Mouse (Mus musculus): Measurements from ENCODE around the gene Lancl2.

Gene Lancl2

GRCm38 (mm10) chr6:57702376-57702742 is at the start of gene Lancl2:
Gene Lancl2, plus strand, starts transcription at chr6:57702540.
- under 1% methylated on average over 10 of the region's 10 CpGs for WGBS

- 82% methylated on average over 4 of the region's 4 CpGs for whole genome bisulfite sequencing
Measured at GRCm38 (mm10) chr6:57661295-57661694, 41.0 kb upstream of the Lancl2 start.

- 70% methylated on average over 1 of the region's 1 CpGs for WGBS
Measured at GRCm38 (mm10) chr6:57684156-57684555, 18.2 kb upstream of the Lancl2 start.

- under 1% methylated on average over 52 of the region's 52 CpGs for whole genome bisulfite sequencing
Measured at GRCm38 (mm10) chr6:57691467-57692261, 10.7 kb upstream of the Lancl2 start, which contains the start of gene Pyurf. Gene Pyurf, minus strand, starts transcription at chr6:57692078.

GRCm38 (mm10) chr6:57693116-57693515 is 9.2 kb upstream of the Lancl2 start:
- WGBS, result 94% methylated on average over 3 of the region's 3 CpGs

GRCm38 (mm10) chr6:57701686-57702085 is 654 bp upstream of the Lancl2 start:
- 41% methylated on average over 4 of the region's 4 CpGs for WGBS

- under 1% methylated on average over 59 of the region's 59 CpGs for WGBS
Measured at GRCm38 (mm10) chr6:57702743-57703499, 581 bp downstream of the Lancl2 start.

- 6% methylated on average over 2 of the region's 2 CpGs for WGBS
Measured at GRCm38 (mm10) chr6:57703703-57704102, 1.4 kb downstream of the Lancl2 start.

GRCm38 (mm10) chr6:57706721-57707120 is 4.4 kb downstream of the Lancl2 start:
- WGBS, result 80% methylated on average over 1 of the region's 1 CpGs

GRCm38 (mm10) chr6:57711726-57712125 is 9.4 kb downstream of the Lancl2 start:
- WGBS, result 23% methylated on average over 1 of the region's 1 CpGs

- 48% methylated on average over 1 of the region's 1 CpGs for WGBS
Measured at GRCm38 (mm10) chr6:57721347-57721746, 19.0 kb downstream of the Lancl2 start.

GRCm38 (mm10) chr6:57742749-57743148 is 40.4 kb downstream of the Lancl2 start:
- 93% methylated on average over 1 of the region's 1 CpGs for WGBS

- WGBS, result 72% methylated on average over 2 of the region's 2 CpGs
Measured at GRCm38 (mm10) chr6:57743333-57743732, 41.0 kb downstream of the Lancl2 start.

- 94% methylated on average over 2 of the region's 2 CpGs for WGBS
Measured at GRCm38 (mm10) chr6:57744123-57744522, 41.8 kb downstream of the Lancl2 start.

- 64% methylated on average over 4 of the region's 4 CpGs for WGBS
Measured at GRCm38 (mm10) chr6:57744974-57745747, 42.8 kb downstream of the Lancl2 start.

GRCm38 (mm10) chr6:57745748-57746129 is 43.4 kb downstream of the Lancl2 start:
- WGBS, result 96% methylated on average over 2 of the region's 2 CpGs

- 93% methylated on average over 9 of the region's 9 CpGs for WGBS
Measured at GRCm38 (mm10) chr6:57753962-57754759, 51.8 kb downstream of the Lancl2 start.

- 60% methylated on average over 3 of the region's 3 CpGs for WGBS
Measured at GRCm38 (mm10) chr6:57765095-57765878, 62.9 kb downstream of the Lancl2 start.

- 85% methylated on average over 1 of the region's 1 CpGs for WGBS
Measured at GRCm38 (mm10) chr6:57766287-57766686, 63.9 kb downstream of the Lancl2 start.

GRCm38 (mm10) chr6:57767112-57767868 is 65.0 kb downstream of the Lancl2 start:
- WGBS, result 83% methylated on average over 8 of the region's 8 CpGs

Data from cerebral cortex, adult 2 months (tissue).